Mouse (Mus musculus) B cell, adult 67 days (primary cell): ENCODE measurements around the gene Rab9. TPM values are rescaled to one million over a fixed set of nuclear protein-coding genes. Genes with fewer than 3 reads are reported as not detected.

Source experiments
- total RNA-seq, 2 experiments: library from RNA; stranded (reverse); gene quantifications; 4 replicates each; pipeline ENCODE4 v1.2.4; 2023

Rab9 gene
- 10 to 100 TPM; 19.0 to 22.3 TPM for total RNA-seq

GRCm38 (mm10) chrX:166479365-166479983 is at the start of gene Rab9:
Gene Rab9 (minus strand): TSS chrX:166479867.

GRCm38 (mm10) chrX:166518345-166518744 is 38.7 kb upstream of the Rab9 start, which contains the start of gene Tceanc:
Gene Tceanc (minus strand): TSS chrX:166518567.

GRCm38 (mm10) chrX:166440616-166441063 is 39.0 kb downstream of the Rab9 start, which contains the start of gene Ofd1:
Gene Ofd1 (minus strand): TSS chrX:166440704.

GRCm38 (mm10) chrX:166440036-166440615 is 39.5 kb downstream of the Rab9 start, which contains the start of gene Trappc2:
Gene Trappc2 (plus strand): TSS chrX:166440574.

Other genes with a start within 250 kb of the Rab9 start
- gene Gpm6b, start 241.0 kb downstream of the Rab9 start, total RNA-seq = 1 to 10 TPM in 1 of 2 experiments, under 1 TPM in 1; 0.62 to 1.6 TPM
- 10 to 100 TPM in 1 of 2 experiments, 1 to 10 TPM in 1; 7.1 to 11.4 TPM for gene Trappc2, start 39.3 kb downstream of the Rab9 start, total RNA-seq
- gene Ofd1, start 39.2 kb downstream of the Rab9 start, total RNA-seq = 10 to 100 TPM; 15.5 to 18.6 TPM
- gene Tceanc, start 38.7 kb upstream of the Rab9 start, total RNA-seq = 1 to 10 TPM; 7.5 to 9.9 TPM
- gene Egfl6, start 105.9 kb upstream of the Rab9 start, total RNA-seq = under 1 TPM; 0.86 to 0.96 TPM